Mouse (Mus musculus) layer of hippocampus, adult 18-20 months (tissue): ENCODE measurements around the gene Ddah2. TPM values are rescaled to one million over a fixed set of nuclear protein-coding genes. Genes with fewer than 3 reads are reported as not detected.

Experiments
- DNase-seq, 2 experiments: peaks; one replicate each; pipeline ENCODE4 v3.0.0; 2022; ENCODE audit warnings: low spot score in 2 of 2
- long read RNA-seq: library from polyadenylated mRNA; stranded (forward); transcript quantifications from one replicate; pipeline ENCODE4 v2.0.0, GENCODE M21; 2021
- total RNA-seq, 2 experiments: library from RNA; stranded (reverse); gene quantifications; 2 replicates each; pipeline ENCODE4 v1.2.3; 2021

Ddah2 gene
- 10 to 100 TPM in 1 of 2 experiments, 1 to 10 TPM in 1; 9.4 to 11.0 TPM for total RNA-seq
- long read RNA-seq, partial matches to known transcripts: 2 of 5 reads
- long read RNA-seq, other reads (novel, unspliced or antisense): 0 of 5 reads

DNA sequence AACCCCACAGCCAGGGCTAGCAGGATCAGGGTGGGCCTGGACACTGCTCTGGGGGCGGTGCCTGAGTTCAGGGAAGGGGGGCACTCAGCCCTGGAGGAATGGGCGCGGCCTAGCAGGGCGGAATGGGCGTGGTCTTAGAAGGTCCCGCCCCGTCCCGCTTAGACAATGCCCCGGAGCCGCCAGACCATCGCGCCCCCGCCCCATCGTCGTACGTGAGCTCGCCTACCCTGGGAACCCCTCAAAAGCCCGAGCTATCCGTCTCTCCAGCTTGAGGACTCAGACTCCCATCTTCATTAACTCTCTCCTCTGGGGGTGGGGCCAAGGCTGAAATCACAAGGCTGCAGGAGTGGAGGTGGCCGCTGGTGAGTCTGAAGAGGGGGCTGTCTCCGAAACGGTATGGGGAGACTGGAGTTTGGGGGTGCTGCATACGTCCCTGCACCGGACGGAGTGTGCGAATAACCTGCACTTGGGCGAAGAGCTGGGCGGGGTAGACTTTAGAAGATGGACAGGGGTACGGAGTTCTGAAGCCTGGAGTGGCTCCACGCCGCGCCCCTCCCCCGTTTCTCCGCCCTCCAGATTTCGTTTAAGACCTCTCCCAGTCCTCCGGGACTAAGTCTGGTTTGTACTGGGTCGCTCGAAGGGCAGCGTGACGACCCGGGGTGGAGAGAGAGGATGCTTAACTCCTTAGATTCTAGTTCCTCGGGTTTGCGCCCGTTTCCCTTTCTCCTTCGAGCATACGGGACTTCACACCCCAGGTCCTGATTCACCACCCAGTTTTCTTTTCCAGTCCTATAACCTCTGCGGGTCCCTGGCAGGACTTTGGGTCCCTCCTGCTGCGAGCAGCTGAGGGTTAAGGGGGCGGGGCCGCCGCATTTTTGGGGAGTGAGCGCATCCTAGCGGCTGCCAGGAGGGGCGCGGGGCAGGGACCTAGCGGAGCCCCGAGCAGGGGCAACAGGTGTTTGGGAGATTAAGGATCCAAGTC, at the start of gene Ddah2:
TSS of gene Ddah2 (plus strand) at position 125 of the 982 bp plus-strand sequence.
- DNase-seq: peak; percentile 39 to 66

DNA sequence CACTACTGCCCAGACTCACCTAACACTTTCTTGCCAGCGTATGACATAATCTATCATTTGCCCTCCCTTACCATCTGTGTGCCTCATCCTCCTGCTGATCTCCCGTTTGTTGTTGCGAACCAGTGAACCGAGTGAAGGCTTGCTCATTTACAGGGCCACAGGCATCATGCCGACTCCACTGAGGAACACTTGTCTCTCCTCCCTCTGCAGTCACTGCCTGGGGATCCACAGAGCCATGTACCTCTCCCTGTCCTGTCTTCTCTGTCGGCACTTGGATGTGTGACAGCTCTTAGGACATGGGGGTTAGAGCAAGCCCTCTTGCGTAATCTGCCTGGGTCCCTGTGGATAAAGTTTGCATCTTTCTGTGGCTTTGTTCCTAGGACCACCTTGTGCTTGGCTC, 49.2 kb upstream of the Ddah2 start:
- no peak for DNase-seq

DNA sequence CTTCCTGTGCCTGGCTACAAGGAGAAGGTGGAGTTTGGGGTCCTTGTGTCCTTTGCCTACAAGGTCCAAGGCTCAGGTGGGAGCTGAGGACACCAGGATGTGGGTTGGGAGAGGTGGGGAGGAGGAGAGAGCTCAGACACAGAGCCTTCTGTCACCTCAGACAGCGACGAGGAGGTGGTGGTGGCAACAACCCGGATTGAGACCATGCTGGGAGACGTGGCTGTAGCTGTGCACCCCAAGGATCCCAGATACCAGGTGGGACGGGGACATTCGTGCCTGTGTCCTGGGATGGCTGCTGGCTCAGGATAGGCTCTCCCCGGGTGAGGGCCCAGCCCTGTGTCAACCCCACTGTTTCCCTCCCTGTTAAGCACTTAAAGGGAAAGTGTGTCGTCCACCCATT, 47.4 kb upstream of the Ddah2 start:
- DNase-seq: no peak

DNA sequence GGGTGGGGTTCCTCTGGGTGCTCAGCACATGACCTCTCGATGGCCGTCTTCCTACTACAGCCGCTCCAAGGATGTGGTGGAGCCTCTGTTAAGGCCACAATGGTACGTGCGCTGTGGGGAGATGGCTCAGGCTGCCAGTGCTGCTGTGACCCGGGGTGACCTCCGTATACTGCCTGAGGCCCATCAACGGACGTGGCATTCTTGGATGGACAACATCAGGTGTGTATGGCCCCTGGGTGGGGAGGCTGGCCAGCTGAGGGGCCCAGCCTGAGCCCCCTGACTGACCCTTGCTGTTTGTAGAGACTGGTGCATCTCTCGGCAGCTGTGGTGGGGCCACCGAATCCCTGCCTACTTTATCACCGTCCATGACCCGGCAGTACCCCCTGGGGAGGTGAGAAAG, 46.4 kb upstream of the Ddah2 start:
- DNase-seq: no peak

DNA sequence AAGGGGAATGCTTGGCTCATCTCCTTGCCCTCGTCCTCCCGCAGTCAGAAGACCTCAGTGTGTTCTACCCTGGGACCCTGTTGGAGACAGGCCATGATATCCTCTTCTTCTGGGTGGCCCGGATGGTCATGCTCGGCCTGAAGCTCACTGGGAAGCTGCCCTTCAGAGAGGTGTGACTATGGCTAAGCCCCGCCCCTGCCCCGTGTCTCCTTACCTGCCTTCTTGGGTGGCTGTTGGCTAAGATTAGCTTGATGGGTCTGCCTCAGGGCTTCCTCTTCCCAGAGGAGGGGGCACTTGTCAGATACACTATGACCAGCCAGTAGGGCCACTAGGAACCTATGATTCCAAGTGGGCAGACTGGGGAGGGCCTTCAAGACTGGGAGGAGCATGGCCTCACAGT, 45.6 kb upstream of the Ddah2 start:
- no peak for DNase-seq

DNA sequence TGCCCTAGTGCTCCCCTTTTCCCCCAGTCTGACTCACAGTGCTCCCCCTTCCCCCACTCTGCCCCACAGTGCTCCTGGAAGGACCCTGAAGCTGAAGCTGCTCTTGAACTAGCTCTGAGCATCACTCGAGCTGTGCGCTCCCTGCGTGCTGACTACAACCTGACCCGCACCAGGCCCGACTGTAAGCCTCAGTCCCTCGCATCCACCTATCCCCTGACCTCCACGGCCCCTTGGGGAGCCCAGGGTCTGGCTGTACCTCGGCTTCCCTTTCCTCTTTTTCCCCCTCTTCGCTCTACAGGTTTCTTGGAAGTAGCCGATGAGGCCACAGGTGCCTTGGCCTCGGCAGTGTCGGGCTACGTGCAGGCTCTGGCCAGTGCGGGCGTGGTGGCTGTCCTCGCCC, 43.5 kb upstream of the Ddah2 start:
- DNase-seq: no peak

DNA sequence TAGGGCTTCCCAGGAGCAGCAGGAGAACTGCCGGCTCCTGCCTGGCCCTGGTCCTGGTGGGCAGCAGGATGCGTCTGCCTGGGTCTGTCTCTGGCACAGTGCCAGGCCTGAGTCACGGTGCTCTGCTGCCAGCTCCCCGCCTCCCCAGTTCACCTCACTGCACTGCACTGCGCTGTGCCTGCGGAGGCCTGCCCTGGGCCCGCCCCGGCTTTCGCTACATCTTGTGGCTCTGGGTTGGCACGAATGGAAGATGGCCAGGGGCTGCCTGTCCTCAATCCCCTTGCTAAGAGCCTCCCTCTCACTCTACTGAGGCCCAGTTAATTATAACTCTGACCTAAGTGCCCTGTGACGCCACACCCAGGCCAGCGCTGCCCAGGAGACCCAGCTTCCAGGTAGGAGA, 42.5 kb upstream of the Ddah2 start, which contains the start of gene Vwa7:
TSS of gene Vwa7 (plus strand) at position 204 of the 400 bp plus-strand sequence.
- peak in 1 of 2 experiments; percentile 18 for DNase-seq

DNA sequence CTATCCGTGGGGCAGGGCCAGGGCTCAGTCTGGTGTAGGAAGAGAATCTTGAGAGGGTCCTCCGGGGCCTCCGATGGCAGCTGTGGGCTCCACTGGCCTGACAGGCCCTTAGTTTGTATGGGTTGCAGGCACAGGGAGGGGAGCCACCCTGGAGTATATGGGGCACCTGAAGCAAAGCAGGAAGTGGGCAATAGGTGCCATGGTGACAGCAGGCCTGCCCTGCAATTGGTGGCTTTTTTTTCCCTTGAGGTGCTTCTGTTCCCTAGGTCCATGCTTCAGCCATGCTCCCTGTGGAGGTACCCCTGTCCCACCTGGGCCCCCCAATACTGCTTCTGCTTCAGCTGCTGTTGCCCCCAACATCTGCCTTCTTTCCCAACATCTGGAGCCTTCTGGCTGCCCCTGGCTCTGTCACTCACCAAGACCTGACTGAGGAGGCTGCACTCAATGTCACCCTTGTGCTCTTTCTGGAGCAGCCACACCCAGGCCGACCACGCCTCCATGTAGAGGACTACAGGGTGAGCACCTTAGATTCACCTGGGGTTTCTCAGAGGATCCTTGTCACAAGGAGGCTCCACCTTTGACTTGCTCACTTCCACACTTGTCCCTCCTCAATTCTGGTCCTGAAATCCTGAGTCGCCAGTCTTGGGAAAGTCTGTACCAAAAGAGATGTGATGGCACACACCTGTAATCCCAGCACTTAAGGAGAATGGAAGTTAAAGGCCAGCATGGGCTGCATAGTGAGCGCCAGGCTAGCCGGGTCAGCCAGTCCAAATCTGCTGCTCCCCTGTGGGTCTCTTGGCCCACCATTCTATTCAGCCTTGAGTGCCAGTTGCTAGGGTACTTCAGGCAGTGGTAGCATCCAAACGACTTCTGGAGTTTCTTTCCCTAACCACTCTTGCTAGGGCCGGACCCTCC, 41.8 kb upstream of the Ddah2 start:
- no peak for DNase-seq

DNA sequence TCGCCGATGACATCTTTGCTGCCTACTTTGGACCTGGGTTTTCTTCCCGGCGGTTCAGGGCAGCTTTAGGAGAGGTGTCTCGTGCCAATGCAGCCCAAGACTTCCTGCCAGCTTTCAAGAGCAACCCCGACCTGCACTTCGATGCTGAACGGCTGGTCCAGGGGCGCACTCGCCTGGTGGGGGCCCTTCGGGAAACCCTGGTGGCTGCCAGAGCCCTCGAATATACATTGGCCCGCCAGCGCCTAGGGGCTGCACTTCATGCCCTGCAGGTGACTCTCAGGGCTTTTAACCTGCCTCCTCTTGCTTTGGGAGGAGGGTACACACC, 41.2 kb upstream of the Ddah2 start:
- no peak for DNase-seq

DNA sequence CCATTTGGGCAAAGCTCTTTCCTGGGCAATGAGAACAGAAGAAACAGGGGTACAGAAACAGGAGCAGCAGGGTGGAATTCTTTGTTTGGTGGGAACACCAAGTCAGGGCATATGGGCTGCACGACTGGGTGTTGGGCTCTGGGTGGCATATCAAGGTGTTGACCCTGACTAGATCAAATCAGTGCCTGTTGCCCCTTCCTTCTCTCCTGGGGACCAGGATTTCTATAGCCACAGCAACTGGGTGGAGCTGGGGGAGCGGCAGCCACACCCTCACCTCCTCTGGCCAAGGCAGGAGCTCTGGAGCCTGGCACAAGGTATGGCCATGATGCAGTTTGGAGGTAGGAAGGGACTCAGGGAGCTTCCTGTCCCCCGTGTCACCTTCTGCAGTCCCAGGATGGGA, 40.7 kb upstream of the Ddah2 start:
- DNase-seq: no peak

DNA sequence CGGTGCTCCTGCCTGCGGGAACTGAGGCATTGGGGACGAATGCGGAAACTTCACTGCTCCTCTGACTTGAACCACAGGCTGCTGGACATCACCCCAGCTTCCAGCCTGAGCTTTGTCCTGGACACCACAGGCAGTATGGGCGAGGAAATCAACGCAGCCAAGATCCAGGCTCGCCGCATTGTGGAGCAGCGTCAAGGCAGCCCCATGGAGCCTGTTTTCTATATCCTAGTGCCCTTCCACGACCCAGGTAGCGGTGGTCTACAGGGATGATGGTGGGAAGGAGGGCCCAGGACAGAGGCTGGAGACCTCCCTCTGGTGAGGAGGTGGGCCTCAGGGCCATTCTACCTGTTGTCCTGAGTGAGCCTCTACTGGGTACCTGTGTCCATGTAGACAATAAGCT, 38.9 kb upstream of the Ddah2 start:
- no peak for DNase-seq

DNA sequence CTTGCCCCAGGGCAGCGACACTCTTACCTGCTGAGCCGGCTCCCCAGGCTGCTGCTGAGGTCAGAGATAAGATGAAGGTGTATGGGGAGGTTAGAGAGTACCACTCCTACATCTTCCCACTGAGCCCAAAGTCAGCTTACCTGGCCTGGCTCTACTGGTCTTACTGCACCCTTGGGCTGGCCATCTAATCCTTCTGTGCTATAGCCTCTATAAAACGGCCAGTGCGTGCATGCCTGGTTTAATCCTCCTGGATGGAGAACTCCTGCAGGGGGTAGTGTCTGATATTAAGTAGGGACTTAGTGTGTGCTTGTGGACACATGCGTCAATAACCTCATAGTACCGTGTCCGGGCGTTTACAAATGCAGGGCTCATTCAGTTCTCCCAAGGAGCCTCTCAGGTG, 38.3 kb upstream of the Ddah2 start:
- no peak for DNase-seq

DNA sequence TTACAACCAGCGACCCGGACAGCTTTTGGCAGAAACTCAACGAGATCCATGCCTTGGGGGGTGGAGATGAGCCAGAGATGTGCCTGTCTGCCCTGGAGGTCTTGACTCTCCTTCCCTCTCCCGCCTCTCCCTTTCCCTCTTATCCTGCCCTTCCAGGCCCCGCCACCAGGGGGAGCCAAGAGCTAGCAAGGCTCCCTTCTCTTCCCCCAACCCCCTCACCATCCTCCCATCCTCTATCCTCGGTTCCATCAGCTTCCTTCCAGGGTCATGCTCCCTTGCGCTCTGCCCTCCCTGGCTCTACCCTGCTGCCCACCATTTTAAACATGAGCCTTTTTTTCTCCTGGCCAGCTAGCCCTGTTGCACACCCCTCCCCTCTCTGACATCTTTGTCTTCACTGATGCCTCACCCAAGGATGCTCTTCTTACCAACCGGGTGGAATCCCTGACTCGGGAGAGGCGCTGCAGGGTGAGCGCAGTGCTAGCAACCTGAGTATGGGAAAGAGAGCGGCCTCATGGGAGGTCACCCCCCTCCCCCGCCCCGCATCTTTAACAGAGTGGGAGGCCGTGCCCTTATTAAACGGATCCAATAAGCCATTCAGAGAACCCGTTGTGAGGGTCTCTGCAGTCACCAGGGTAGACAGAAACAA, 37.5 kb upstream of the Ddah2 start:
- peak; percentile 71 to 92 for DNase-seq

DNA sequence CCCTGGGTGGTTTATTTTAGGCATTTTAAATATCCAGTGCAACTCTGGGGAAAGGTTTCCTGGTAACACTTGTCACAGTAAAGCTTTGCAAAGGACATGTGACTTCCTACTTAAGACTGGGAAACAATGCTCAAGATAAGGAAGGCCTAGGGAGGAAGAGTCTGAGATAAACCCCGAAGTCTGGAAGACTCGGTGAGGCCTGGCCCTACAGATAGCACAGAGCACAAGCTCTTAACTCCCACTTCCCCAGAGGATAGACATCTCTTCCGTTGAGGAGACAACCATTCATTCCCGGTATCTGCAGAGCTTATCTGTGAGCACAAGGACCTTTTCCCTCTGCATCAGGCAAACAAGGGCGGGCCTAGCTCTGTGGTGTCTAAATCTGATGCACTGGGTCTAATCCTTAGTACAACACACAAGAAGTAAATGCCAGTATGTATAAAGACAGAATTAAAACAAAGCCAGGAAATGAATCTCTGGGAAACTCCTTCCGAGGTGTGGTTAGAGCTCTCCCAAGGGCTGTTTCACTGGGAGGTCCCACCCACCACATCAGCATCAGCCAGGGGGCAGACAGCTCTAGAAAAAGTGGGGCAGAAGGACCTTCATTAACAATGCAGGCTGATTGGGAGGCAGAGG, 36.9 kb upstream of the Ddah2 start:
- DNase-seq: no peak

DNA sequence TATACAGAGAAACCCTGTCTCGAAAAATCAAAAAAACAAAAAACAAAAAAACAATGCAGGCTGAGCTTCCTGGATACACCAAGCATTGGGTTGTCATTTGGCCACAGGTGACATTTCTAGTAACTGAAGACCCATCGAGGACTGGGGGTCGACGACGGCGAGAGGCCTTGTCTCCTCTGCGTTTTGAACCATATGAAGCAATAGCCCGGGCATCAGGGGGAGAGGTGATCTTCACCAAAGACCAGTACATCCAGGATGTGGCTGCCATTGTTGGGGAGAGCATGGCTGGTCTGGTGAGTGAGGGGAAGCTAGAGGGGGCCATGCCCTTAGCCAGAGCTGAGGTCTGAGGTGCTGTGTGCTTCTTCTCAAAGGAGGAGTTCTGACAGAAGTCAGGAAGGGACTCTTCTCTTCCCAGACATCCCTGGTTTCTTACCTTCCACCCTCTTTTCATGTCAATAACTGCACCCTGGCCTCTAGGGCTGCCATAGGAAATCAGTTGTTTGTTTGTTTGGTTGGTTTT, 36.2 kb upstream of the Ddah2 start:
- no peak for DNase-seq

DNA sequence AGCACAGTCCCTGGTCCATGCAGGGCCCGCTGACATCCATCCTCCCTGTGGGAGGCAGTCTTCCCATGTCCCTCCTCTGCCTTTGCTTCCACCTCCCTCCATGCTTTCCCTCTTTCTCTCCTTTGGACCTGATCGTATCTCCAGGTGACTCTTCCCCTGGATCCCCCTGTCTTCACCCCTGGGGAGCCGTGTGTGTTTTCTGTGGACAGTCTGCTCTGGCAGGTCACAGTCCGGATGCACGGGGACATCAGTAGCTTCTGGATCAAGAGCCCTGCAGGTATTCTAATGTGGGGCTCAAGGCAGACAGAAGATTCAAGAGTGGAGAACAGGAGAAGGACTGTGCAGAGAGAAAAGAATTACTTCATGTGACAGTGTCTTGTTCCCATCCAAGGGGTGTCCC, 35.6 kb upstream of the Ddah2 start:
- no peak for DNase-seq

DNA sequence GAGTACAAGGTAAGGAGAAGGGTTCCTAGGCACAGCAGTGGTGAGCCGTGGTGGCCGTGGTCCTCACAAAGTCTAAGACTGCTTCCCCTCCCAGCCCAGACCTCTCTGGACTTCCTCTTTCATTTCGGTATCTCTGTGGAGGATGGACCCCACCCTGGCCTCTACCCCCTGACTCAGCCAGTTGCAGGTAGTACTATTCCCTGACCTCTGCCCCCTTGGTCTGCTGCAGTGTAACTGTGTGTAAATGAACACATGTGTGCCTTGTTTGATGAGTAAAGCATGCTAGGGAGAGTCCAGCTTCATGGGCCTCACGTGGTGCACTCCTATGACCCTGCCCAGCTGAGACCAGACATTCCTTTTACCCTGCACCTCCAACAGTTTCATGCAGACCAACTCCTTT, 35.1 kb upstream of the Ddah2 start:
- DNase-seq: no peak

DNA sequence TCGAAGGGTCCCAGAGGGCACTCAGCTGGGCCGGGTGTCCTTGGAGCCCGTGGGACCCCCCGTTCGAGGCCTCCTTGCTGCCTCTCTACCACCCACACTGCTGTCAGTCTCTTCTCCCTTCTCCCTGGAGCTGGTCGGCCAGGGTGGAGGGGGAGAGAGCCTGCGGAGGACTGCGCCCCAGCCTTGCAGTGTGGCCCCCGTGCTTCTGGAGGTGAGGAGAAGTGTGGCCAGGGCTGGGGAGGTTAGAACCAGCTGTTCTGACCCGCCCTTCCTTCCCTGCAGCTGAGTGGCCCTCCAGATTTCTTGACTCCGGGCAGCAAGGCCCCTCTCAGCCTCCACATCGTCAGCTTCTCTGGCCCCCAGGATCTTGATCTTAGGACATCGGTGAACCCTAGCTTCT, 34.6 kb upstream of the Ddah2 start:
- no peak for DNase-seq

DNA sequence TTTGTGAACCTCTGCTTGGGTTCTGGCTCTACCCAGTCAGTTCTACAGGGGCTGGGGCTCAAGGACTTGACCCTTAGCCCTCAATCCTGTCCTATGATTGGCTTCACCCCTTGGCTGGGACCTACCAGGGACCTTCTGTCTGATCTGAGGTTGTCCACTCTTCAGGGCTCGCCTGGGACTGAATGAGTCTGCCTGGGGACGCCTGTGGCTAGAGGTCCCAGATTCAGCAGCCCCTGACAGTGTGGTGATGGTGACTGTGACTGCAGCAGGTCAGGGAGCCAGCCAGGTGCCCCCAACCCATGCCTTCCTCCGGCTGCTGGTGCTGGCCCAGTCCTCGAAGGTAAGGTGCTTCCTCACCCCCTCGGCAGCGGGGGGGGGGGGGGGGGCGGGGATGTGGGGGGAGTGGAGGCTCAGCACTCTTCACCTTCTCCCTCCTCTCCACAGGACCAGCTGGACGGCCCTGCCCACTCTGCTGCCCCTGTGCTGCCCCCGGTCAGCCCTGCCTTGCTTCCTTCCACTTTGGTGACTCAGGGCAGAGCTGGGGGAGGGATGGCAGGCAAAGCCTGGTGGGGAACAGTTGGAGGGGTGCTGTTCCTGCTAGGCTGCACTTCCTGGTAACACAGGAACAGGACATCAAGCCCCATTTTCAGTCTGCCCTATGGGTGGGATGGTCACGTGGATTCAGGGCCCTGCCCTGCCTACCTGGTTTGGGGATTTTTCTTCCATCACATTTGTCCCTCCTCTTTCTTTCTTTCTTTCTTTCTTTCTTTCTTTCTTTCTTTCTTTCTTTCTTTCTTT, 33.9 kb upstream of the Ddah2 start:
- no peak for DNase-seq

DNA sequence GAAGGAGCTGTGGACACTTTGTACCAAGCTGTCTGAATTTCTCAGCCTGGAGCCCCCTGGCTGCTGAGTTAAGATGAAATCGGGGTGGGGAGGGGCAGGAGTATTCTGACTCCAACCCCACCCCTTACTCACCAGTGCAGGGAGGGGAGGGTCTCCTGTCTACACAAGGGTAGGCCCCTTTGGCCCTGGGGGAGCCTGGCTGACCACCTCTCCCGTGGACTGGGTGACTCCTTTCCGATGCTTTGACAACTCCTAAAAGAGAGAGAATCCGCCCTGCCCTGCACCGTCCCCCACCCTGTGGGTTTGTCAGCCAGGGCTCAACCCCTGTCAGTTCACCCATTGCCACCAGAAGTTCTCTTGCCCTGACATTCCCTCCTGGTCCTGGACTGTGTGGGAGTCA, 32.6 kb upstream of the Ddah2 start:
- no peak for DNase-seq
